Mouse (Mus musculus): Measurements from ENCODE around the gene Gtpbp10. TPM values are rescaled to one million over a fixed set of nuclear protein-coding genes. Genes with fewer than 3 reads are reported as not detected.

Gtpbp10 gene
- total and polyA plus RNA-seq, 2 experiments from 2014 or later = 13.8 to 14.5 TPM

DNA sequence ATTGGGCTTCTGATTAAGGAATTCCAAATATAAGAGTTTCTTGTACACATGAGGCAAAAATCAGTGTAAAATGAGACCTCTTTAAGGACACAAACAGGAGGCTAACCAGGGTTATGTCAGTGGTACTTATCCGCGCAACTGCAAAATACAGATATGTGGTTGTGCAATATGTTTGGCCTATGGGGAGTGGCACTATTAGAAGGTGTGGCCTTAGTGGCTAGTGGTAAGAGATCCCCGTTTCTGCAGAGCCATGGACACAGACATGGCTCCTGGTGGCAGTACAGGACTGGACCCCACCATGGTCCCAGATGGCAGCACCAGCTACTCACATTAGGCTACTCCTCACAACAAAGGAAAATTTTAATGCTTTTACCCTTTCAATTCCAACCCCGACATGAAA is 64.3 kb downstream of the Gtpbp10 start:
- 71% methylated on average over 4 of the region's 4 CpGs for WGBS
- ATAC-seq (ENCODE audit: insufficient read depth, low read depth) = no peak

GRCm38 (mm10) chr5:5494269-5495005 is 64.9 kb downstream of the Gtpbp10 start:
- H3K4me3 ChIP-seq (ENCODE audit: low read depth, low read length) = no peak overlapping the region
- H3K27ac ChIP-seq (ENCODE audit: low read depth) = no peak overlapping the region
- H3K4me1 ChIP-seq (ENCODE audit: control insufficient read depth, insufficient read depth) = no peaks in the 10 kb centered on the region
- no peaks in the 10 kb centered on the region for H3K27me3 ChIP-seq (ENCODE audit: control insufficient read depth, insufficient read depth, low read length)
- WGBS = 36% methylated on average over 16 of the region's 16 CpGs
- DNase-seq (ENCODE audit: low spot score) = peak; percentile 57
- H3K36me3 ChIP-seq (replicated peaks; ENCODE audit: control insufficient read depth, insufficient read depth, low read length) = no peaks in the 10 kb centered on the region
- 0 out of 2 replicates have a peak, but pooled peaks have one; percentile 27 for ATAC-seq (ENCODE audit: insufficient read depth, low read depth)
- H3K9me3 ChIP-seq (replicated peaks; ENCODE audit: control insufficient read depth, low read length) = 0 out of 2 replicates have a peak, but pooled peaks cover 4% of the 10 kb centered on the region
- TF ChIP-seq EP300 (IDR thresholded peaks at IDR 0.05; ENCODE audit: low read depth) (no peak), CTCF (IDR thresholded peaks at IDR 0.05; ENCODE audit: low read depth) (peak; percentile 84)
- no peak overlapping the region for H3K4me2 ChIP-seq (ENCODE audit: low read depth, low read length)
- no peak overlapping the region for H3K9ac ChIP-seq (replicated peaks; ENCODE audit: low read depth, low read length)

More for the DNA sequence above, 64.3 kb downstream of the Gtpbp10 start:
- no peaks in the 10 kb centered on the region for H3K4me1 ChIP-seq (ENCODE audit: control insufficient read depth, insufficient read depth)
- no peaks in the 10 kb centered on the region for H3K36me3 ChIP-seq (replicated peaks; ENCODE audit: control insufficient read depth, insufficient read depth, low read length)
- no peak for DNase-seq (ENCODE audit: low spot score)
- no peaks in the 10 kb centered on the region for H3K27me3 ChIP-seq (ENCODE audit: control insufficient read depth, insufficient read depth, low read length)
- no peak for TF ChIP-seq EP300 (IDR thresholded peaks at IDR 0.05; ENCODE audit: low read depth)
- TF ChIP-seq CTCF (IDR thresholded peaks at IDR 0.05; ENCODE audit: low read depth) = no peak
- H3K4me2 ChIP-seq (ENCODE audit: low read depth, low read length) = no peak overlapping the region
- H3K4me3 ChIP-seq (ENCODE audit: low read depth, low read length) = no peak overlapping the region
- H3K9me3 ChIP-seq (replicated peaks; ENCODE audit: control insufficient read depth, low read length) = 0 out of 2 replicates have a peak, but pooled peaks cover 4% of the 10 kb centered on the region
- no peak overlapping the region for H3K9ac ChIP-seq (replicated peaks; ENCODE audit: low read depth, low read length)
- H3K27ac ChIP-seq (ENCODE audit: low read depth) = no peak overlapping the region

GRCm38 (mm10) chr5:5492163-5492562 is 67.2 kb downstream of the Gtpbp10 start:
- Histone ChIP-seq H3K9me3 (replicated peaks; ENCODE audit: control insufficient read depth, low read length) (0 out of 2 replicates have a peak, but pooled peaks cover 4% of the 10 kb centered on the region), H3K9ac (replicated peaks; ENCODE audit: low read depth, low read length) (no peak overlapping the region)
- 93% methylated on average over 4 of the region's 4 CpGs for WGBS

More at GRCm38 (mm10) chr5:5492163-5492562, 67.2 kb downstream of the Gtpbp10 start:
- DNase-seq (ENCODE audit: low spot score) = no peak
- Histone ChIP-seq H3K4me1 (ENCODE audit: control insufficient read depth, insufficient read depth) (no peaks in the 10 kb centered on the region), H3K4me3 (ENCODE audit: low read depth, low read length) (no peak overlapping the region), H3K27me3 (ENCODE audit: control insufficient read depth, insufficient read depth, low read length) (no peaks in the 10 kb centered on the region), H3K4me2 (ENCODE audit: low read depth, low read length) (no peak overlapping the region), H3K36me3 (replicated peaks; ENCODE audit: control insufficient read depth, insufficient read depth, low read length) (no peaks in the 10 kb centered on the region), H3K27ac (ENCODE audit: low read depth) (no peak overlapping the region)
- TF ChIP-seq CTCF (IDR thresholded peaks at IDR 0.05; ENCODE audit: low read depth) (no peak), EP300 (IDR thresholded peaks at IDR 0.05; ENCODE audit: low read depth) (no peak)
- no peak for ATAC-seq (ENCODE audit: insufficient read depth, low read depth)

Other genes starting within 250 kb of the Gtpbp10 start
- gene Cdk14, start 139.2 kb downstream of the Gtpbp10 start, total RNA-seq (2014; rRNA removed; ENCODE audit: low replicate concordance) = 8.6 and 17.5 TPM in 2 replicates
- gene Cdk14, start 139.2 kb downstream of the Gtpbp10 start, polyA plus RNA-seq (2015; fragmentation: Nextera tagmentation; extraction: Ambion mirVana) = 5.8 and 6.0 TPM in 2 replicates
- gene 1700015F17Rik, start 80.4 kb downstream of the Gtpbp10 start, total RNA-seq (2014; rRNA removed; ENCODE audit: low replicate concordance) = not detected in 2 replicates
- not detected in 2 replicates for gene 1700015F17Rik, start 80.4 kb downstream of the Gtpbp10 start, polyA plus RNA-seq (2015; fragmentation: Nextera tagmentation; extraction: Ambion mirVana)
- gene Cldn12, start 44.6 kb downstream of the Gtpbp10 start, total RNA-seq (2014; rRNA removed; ENCODE audit: low replicate concordance) = 14.5 and 16.8 TPM in 2 replicates
- 12.6 and 12.7 TPM in 2 replicates for gene Cldn12, start 44.6 kb downstream of the Gtpbp10 start, polyA plus RNA-seq (2015; fragmentation: Nextera tagmentation; extraction: Ambion mirVana)
- gene Gm8773, start 14.3 kb upstream of the Gtpbp10 start, total RNA-seq (2014; rRNA removed; ENCODE audit: low replicate concordance) = not detected in 2 replicates
- gene Gm8773, start 14.3 kb upstream of the Gtpbp10 start, polyA plus RNA-seq (2015; fragmentation: Nextera tagmentation; extraction: Ambion mirVana) = 0.26 and 0.51 TPM in 2 replicates
- 0.95 and 1.2 TPM in 2 replicates for gene Cfap69, start 104.7 kb upstream of the Gtpbp10 start, total RNA-seq (2014; rRNA removed; ENCODE audit: low replicate concordance)
- gene Cfap69, start 104.7 kb upstream of the Gtpbp10 start, polyA plus RNA-seq (2015; fragmentation: Nextera tagmentation; extraction: Ambion mirVana) = 0.84 and 1.0 TPM in 2 replicates
- gene Steap2, start 135.0 kb upstream of the Gtpbp10 start, total RNA-seq (2014; rRNA removed; ENCODE audit: low replicate concordance) = 3.1 and 3.6 TPM in 2 replicates
- 0.94 and 1.2 TPM in 2 replicates for gene Steap2, start 135.0 kb upstream of the Gtpbp10 start, polyA plus RNA-seq (2015; fragmentation: Nextera tagmentation; extraction: Ambion mirVana)
- 0.11 TPM in 1 of 2 replicates, not detected in the other for gene Steap1, start 189.8 kb upstream of the Gtpbp10 start, total RNA-seq (2014; rRNA removed; ENCODE audit: low replicate concordance)
- 0.70 and 1.2 TPM in 2 replicates for gene Steap1, start 189.8 kb upstream of the Gtpbp10 start, polyA plus RNA-seq (2015; fragmentation: Nextera tagmentation; extraction: Ambion mirVana)